Mouse (Mus musculus) ES-Bruce4 (cell line): ENCODE measurements around the gene Gm39115.

Experiments used
- CTCF ChIP-seq: IDR thresholded peaks from one replicate; pipeline ENCODE4 v1.8.1; 2011; ENCODE audit warnings: low read depth, low read length
- EP300 ChIP-seq: IDR thresholded peaks from 2 replicates; pipeline ENCODE4 v1.6.1; 2011; ENCODE audit warnings: low read depth, low read length; ENCODE audit not compliant: insufficient read depth
- POLR2A ChIP-seq: IDR thresholded peaks from one replicate; pipeline ENCODE4 v1.8.1; 2011; ENCODE audit warnings: low read length; ENCODE audit not compliant: insufficient read depth

DNA sequence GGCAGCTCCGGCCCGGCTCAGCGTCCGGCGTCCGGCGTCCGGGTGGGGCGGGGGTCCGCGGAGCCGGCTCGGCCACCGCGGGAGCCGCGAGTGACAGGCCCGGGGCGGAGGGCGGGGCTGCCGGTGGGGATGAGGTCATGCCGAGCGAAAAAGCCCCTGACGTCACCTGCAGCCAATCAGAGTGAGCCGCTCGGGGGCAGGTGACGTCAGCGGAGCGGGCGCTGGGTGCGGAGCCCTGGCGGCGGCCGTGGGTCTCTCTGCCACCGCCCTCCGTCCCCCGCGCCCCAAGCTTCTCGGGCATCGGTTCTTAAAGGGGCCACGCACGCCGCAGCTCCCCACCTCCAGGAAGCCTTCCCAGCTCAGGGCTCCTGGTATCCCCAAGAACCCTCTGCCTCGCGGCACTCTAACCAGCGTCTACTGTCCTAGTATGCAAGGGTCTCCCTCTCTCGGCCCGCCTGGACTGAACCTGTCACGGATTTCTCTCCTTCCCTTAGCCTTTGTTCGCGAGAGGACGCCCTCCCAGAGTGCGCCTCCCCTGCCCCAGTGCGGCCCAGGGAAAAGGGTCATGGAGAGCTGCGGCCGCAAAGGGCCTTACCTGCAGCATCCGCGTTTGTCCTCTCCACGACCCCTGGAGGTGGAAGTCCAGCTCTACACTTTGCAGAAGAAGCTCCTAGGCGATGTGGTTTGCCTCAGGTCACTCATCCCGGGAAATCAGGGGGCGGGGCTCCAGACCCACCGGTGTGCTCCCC is 40.5 kb downstream of the Gm39115 start, which contains the start of gene Dusp8:
- TF ChIP-seq CTCF (peak; percentile 29), POLR2A (no peak), EP300 (no peak)
